Mouse (Mus musculus) liver, adult 2 months (tissue): Measurements from ENCODE around the gene Pmvk.

Experiments used
- CTCF ChIP-seq: fragments of 200-500 bp; IDR thresholded peaks from 2 replicates; pipeline ENCODE4 v1.5.1; 2011; ENCODE audit warnings: low read depth, low read length, control low read depth
- POLR2A ChIP-seq: fragments of 200-500 bp; IDR thresholded peaks from 2 replicates; pipeline ENCODE4 v1.6.1; 2011; ENCODE audit warnings: low read length, control low read depth; ENCODE audit not compliant: insufficient read depth; ENCODE audit errors: extremely low read depth

DNA sequence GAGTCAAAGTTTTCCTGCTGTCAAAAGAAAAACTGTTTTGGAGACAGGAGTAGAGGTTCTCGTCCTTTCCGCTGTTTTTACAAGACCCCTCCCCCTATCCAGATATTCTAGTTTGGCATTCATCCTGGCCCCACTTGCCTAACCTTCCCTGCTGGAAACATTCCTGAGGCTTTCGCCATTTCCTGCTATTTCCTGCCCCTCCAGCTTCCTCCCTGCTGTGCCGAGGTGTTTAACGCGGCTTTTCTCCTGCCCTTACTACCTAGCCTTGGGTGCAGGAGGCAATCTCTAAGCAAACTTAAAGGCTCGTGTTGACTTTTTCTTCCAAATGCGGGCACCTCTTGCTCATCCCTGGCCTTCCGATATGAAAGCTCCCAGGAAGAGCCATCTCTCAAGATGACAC, 34.8 kb upstream of the Pmvk start:
- TF ChIP-seq CTCF (no peak), POLR2A (peak; percentile 51; the same call in 1 of the 2 replicates)
